Mouse (Mus musculus): ENCODE measurements around the gene Pgghg.
A peak's percentile ranks its signal among the peaks of the same experiment; 100 is the strongest.
"Not testable (repeated sequence)": the region's sequence is repeated elsewhere in the genome, so short reads cannot be mapped to it uniquely, and the experiment has no call there.

Pgghg gene

GRCm38 (mm10) chr7:140955758-140956555, 14.8 kb downstream of the Pgghg start, which contains the start of the genes Gm45717 and Ifitm2:
TSS of gene Gm45717 (minus strand) at chr7:140955937.
TSS of gene Ifitm2 (minus strand) at chr7:140955987.
- peak; percentile 89 for DNase-seq (ENCODE audit: low read depth, low spot score)

GRCm38 (mm10) chr7:140956556-140956869, 15.3 kb downstream of the Pgghg start:
- DNase-seq (ENCODE audit: low read depth, low spot score) = no peak

GRCm38 (mm10) chr7:140959181-140959901, 18.1 kb downstream of the Pgghg start:
- DNase-seq (ENCODE audit: low read depth, low spot score) = no peak

GRCm38 (mm10) chr7:140960026-140960425, 18.8 kb downstream of the Pgghg start:
- DNase-seq (ENCODE audit: low read depth, low spot score) = no peak

- DNase-seq (ENCODE audit: low read depth, low spot score) = no peak
These were observed 20.2 kb downstream of the Pgghg start for GRCm38 (mm10) chr7:140961416-140961815.

GRCm38 (mm10) chr7:140962733-140963132, 21.5 kb downstream of the Pgghg start:
- no peak for DNase-seq (ENCODE audit: low read depth, low spot score)

GRCm38 (mm10) chr7:140966921-140967320, 25.7 kb downstream of the Pgghg start, which contains the start of gene Ifitm1:
TSS of gene Ifitm1 (plus strand) at chr7:140967221.
- DNase-seq (ENCODE audit: low read depth, low spot score) = no peak

GRCm38 (mm10) chr7:140967862-140968591, 26.8 kb downstream of the Pgghg start:
- no peak for DNase-seq (ENCODE audit: low read depth, low spot score)

- DNase-seq (ENCODE audit: low read depth, low spot score) = not testable (repeated sequence)
These were observed 27.5 kb downstream of the Pgghg start for GRCm38 (mm10) chr7:140968710-140969109.

GRCm38 (mm10) chr7:140970931-140971330, 29.7 kb downstream of the Pgghg start:
- DNase-seq (ENCODE audit: low read depth, low spot score) = no peak

- peak; percentile 47 for DNase-seq (ENCODE audit: low read depth, low spot score)
These were observed 30.4 kb downstream of the Pgghg start for GRCm38 (mm10) chr7:140971479-140972171.

- DNase-seq (ENCODE audit: low read depth, low spot score) = no peak
These were observed 32.4 kb downstream of the Pgghg start for GRCm38 (mm10) chr7:140973396-140974165.

GRCm38 (mm10) chr7:140974940-140975339, 33.7 kb downstream of the Pgghg start:
- DNase-seq (ENCODE audit: low read depth, low spot score) = no peak

- DNase-seq (ENCODE audit: low read depth, low spot score) = no peak
These were observed 34.3 kb downstream of the Pgghg start for GRCm38 (mm10) chr7:140975465-140975864.

- DNase-seq (ENCODE audit: low read depth, low spot score) = not testable (repeated sequence)
These were observed 35.5 kb downstream of the Pgghg start for GRCm38 (mm10) chr7:140976720-140977119.

- no peak for DNase-seq (ENCODE audit: low read depth, low spot score)
These were observed 40.5 kb downstream of the Pgghg start for GRCm38 (mm10) chr7:140981704-140982103.

- no peak for DNase-seq (ENCODE audit: low read depth, low spot score)
These were observed 41.8 kb downstream of the Pgghg start for GRCm38 (mm10) chr7:140982971-140983370.

- no peak for DNase-seq (ENCODE audit: low read depth, low spot score)
These were observed 46.3 kb downstream of the Pgghg start for GRCm38 (mm10) chr7:140987182-140988138.

- no peak for DNase-seq (ENCODE audit: low read depth, low spot score)
These were observed 47.8 kb downstream of the Pgghg start for GRCm38 (mm10) chr7:140989022-140989421.

GRCm38 (mm10) chr7:140990185-140990584, 49.0 kb downstream of the Pgghg start:
- DNase-seq (ENCODE audit: low read depth, low spot score) = no peak
